Mouse (Mus musculus): ENCODE results near the gene Cep85l.

GRCm38 (mm10) chr10:53341288-53341965 lies 38.3 kb downstream of the Cep85l start:
- TF ChIP-seq EP300 (IDR thresholded peaks at IDR 0.05; ENCODE audit: low read depth) (no peak), CTCF (IDR thresholded peaks at IDR 0.05; ENCODE audit: low read depth) (peak; percentile 79)

All from liver, postnatal 0 days (tissue).